Mouse (Mus musculus) brown adipose tissue, adult 24 weeks (tissue): ENCODE data around the gene Pif1. TPM values are rescaled to one million over a fixed set of nuclear protein-coding genes. Genes with fewer than 3 reads are reported as not detected.
A peak's percentile ranks its signal among the peaks of the same experiment; 100 is the strongest.

Experiments used
- H3K27ac ChIP-seq: fragments of 200-500 bp; replicated peaks from 2 replicates; pipeline ENCODE4 v1.5.1; 2012; ENCODE audit warnings: low read depth, mild to moderate bottlenecking, low read length
- H3K4me1 ChIP-seq: fragments of 200-500 bp; 2 replicates; pipeline ENCODE4 v1.6.1; 2012; ENCODE audit warnings: low read length, mixed read lengths; ENCODE audit not compliant: control insufficient read depth, insufficient read depth, insufficient read length
- H3K4me3 ChIP-seq: fragments of 200-500 bp; 2 replicates; pipeline ENCODE4 v1.5.1; 2012; ENCODE audit warnings: low read depth, mild to moderate bottlenecking, low read length, moderate library complexity; ENCODE audit not compliant: insufficient read depth
- polyA plus RNA-seq: library from polyadenylated mRNA; stranded (reverse); fragments of >200 nt; gene quantifications from 2 replicates; pipeline ENCODE4 v1.2.4, GENCODE M21; 2012; ENCODE audit not compliant: missing spikeins, insufficient read depth, insufficient read length

Gene Pif1
- polyA plus RNA-seq, 1 experiment, result not detected

DNA sequence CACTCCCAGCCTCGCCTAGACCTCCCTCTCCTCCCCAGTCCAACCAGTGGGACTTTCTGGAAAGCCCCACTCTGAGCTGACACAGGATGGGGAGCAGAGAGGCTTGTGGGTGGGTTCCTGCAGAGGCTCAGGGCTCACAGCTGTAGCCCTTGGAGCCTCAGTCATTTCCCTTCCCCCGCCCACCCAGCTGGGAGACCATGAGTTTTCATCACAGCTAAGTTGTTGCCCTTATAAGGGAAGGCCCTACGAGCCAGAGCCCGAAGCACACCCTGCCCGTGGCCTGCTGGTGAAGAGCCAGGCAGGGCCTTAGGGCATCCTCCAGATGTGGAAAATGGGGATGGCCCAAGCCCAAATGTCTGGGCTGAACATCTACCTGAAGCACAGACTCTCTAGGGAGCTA is 35.9 kb upstream of the Pif1 start:
- peaks cover 48% of the 10 kb centered on the region for H3K4me1 ChIP-seq

GRCm38 (mm10) chr9:65552141-65552540 is 34.8 kb upstream of the Pif1 start:
- H3K4me3 ChIP-seq, result no peak overlapping the region
- H3K27ac ChIP-seq, result peak overlapping the region; percentile 93
- peaks cover 40% of the 10 kb centered on the region for H3K4me1 ChIP-seq

More for the DNA sequence above, 35.9 kb upstream of the Pif1 start:
- Histone ChIP-seq H3K27ac (peak overlapping the region; percentile 99), H3K4me3 (no peak overlapping the region)

DNA sequence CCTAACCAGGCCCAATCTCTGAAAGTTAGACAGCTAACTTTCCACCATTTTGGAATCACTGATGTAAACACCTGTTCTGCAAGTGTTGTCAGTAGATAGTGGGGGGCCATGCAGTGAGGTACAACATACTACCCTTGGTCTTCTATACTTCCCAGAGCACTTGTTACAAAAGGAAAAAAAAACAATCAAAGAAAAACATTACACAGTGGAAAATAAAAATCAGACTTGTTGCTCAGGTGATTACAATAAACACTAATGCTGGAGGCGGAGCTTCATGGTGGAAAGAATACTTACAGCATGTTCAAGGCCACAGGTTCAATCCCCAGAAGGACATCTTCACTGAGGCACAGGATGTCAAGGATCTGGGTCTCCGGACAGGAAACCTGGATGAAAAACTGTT is 34.2 kb upstream of the Pif1 start:
- Histone ChIP-seq H3K4me1 (peaks cover 34% of the 10 kb centered on the region), H3K4me3 (no peak overlapping the region), H3K27ac (peak overlapping the region; percentile 93)

DNA sequence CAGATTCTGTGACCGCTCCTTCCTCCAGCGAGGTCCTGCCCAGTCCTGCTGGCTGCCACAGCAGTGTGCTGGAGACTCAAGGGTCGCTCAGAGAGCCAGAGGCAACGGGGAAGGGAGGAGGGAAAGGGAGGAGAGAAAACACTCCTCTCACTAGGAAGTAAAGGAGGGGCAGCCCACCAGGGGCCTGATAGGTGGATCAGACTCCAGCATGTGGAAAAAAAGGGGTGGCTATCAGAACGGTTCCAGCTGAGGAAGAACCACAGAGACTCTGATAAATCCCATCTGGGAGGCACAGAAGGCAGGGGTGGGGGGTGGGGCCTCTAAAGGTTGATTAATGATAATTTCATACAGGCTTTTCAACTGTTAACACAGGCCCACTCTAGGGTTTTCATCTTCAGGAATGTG is 32.0 kb upstream of the Pif1 start:
- Histone ChIP-seq H3K4me3 (no peak overlapping the region), H3K4me1 (peaks cover 19% of the 10 kb centered on the region), H3K27ac (no peak overlapping the region)

DNA sequence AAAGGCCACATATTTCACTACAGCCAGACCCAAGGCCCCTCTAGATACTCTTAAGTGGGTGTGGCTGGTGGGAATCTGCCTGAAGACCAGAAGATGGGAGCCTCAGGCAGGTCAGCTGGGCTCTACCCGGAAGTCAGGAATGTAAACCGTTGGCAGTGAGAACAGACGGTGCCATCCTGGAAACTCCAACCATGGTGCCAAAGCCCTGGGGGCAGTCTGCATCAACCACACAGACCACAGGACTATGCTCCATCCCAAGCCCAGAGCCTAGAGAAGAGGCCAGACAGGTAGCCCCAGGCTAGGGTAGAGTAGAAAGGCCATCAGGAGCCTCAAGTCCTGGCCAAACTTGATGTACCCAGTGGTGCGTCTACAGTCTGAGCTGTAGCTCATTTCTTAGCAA is 31.3 kb upstream of the Pif1 start:
- Histone ChIP-seq H3K4me1 (peaks cover 17% of the 10 kb centered on the region), H3K27ac (no peak overlapping the region), H3K4me3 (no peak overlapping the region)

- Histone ChIP-seq H3K4me1 (peaks cover 18% of the 10 kb centered on the region), H3K27ac (no peak overlapping the region), H3K4me3 (no peak overlapping the region)
These were observed 30.6 kb upstream of the Pif1 start for GRCm38 (mm10) chr9:65556349-65556748.

- no peak overlapping the region for H3K27ac ChIP-seq
- peaks cover 18% of the 10 kb centered on the region for H3K4me1 ChIP-seq
- H3K4me3 ChIP-seq, result no peak overlapping the region
These were observed 30.0 kb upstream of the Pif1 start for GRCm38 (mm10) chr9:65556979-65557378.

DNA sequence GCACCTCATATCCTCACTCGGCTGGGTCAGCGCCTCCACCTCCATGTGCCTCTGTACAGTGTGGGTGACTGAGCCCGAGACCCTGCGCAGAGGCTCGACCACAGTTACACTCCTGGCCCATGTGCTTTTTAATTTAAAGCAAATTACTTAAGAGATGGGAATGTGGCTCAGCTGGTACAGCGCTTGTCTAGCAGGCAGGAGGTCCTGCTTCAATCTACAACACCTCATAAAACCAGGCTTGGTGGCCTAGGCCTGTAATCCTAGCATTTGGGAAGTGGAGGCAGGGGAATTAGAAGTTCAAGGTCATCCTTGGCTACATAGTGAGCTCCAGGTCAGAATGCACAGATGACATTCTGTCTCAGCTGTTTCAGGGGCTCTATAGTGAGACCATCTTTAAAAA is 28.2 kb upstream of the Pif1 start:
- Histone ChIP-seq H3K27ac (no peak overlapping the region), H3K4me3 (no peak overlapping the region), H3K4me1 (peaks cover 13% of the 10 kb centered on the region)

DNA sequence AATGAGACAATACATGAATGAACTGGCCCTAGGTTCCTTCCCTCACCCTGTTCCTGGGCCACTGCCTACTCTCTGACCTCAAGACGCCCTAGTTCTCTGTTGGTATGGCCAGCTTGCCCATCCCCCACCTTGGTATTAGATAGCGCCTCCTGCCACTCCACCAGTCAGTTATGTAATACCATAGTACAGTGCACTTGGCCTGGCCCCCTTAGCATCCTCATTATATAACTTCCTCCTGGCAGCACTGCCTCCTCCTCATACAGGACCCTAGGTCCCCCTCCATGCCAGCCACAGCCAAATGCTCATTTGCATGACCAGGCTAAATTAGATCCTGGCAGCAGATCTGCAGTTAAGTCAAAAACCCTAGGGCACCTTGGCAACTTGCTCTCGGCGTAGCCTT is 25.9 kb upstream of the Pif1 start:
- Histone ChIP-seq H3K4me3 (no peak overlapping the region), H3K27ac (peak overlapping the region; percentile 27; the same call in 1 of the 2 replicates), H3K4me1 (peaks cover 17% of the 10 kb centered on the region)

DNA sequence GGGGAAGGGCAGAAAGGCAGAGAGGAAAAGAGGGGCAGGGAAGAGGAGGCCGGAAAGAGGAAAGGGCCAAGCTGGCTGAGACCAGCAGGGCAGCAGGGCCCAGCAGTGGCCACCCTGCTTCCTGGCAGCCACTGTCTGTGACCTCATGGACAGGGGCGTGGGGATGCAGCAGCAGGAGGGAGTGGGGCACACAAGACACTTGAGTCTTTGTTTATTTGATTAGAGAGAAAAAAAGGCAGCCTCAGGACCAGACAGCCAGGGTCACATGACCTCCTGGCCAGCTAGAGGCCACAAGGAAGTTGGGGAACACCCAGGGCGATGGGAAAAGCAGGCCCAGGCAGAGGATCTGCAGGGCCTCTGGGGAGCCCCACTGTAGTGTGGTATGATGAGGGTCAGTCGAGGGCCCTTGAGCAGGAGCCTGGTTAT is 24.9 kb upstream of the Pif1 start:
- Histone ChIP-seq H3K27ac (peak overlapping the region; percentile 46; the same call in 1 of the 2 replicates), H3K4me1 (peaks cover 17% of the 10 kb centered on the region), H3K4me3 (no peak overlapping the region)

DNA sequence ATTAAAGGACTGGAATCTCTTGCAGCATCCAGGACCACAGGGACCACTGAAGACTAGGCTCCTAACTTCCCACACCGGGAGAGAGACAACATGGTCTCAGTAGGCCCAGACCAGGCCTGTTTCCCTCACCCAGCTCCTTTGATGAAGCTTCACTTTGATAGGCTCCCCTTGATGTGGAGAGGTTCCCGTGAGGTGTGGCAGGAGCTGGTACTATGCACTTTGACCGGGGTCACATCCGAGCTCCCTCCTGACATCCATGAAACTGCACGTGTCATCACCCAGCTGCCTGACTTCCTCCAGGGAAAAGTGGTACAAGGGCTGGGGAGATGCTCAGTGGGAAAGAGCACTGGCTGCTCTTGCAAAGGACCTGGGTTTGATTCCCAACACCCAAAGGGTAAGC is 23.9 kb upstream of the Pif1 start:
- Histone ChIP-seq H3K4me3 (no peak overlapping the region), H3K27ac (no peak overlapping the region), H3K4me1 (peaks cover 17% of the 10 kb centered on the region)

- Histone ChIP-seq H3K27ac (no peak overlapping the region), H3K4me3 (no peak overlapping the region), H3K4me1 (peaks cover 19% of the 10 kb centered on the region)
These were observed 22.3 kb upstream of the Pif1 start for GRCm38 (mm10) chr9:65564698-65565097.

- peak overlapping the region; percentile 68 for H3K27ac ChIP-seq
- peaks cover 8% of the 10 kb centered on the region; the same call in 1 of the 2 replicates for H3K4me1 ChIP-seq
These were observed 18.2 kb upstream of the Pif1 start for GRCm38 (mm10) chr9:65568787-65569186.

GRCm38 (mm10) chr9:65569491-65569971 is 17.4 kb upstream of the Pif1 start:
- H3K27ac ChIP-seq, result peak overlapping the region; percentile 68
- no peak overlapping the region for H3K4me3 ChIP-seq
- peaks cover 8% of the 10 kb centered on the region; the same call in 1 of the 2 replicates for H3K4me1 ChIP-seq

More at GRCm38 (mm10) chr9:65568787-65569186, 18.2 kb upstream of the Pif1 start:
- no peak overlapping the region for H3K4me3 ChIP-seq

DNA sequence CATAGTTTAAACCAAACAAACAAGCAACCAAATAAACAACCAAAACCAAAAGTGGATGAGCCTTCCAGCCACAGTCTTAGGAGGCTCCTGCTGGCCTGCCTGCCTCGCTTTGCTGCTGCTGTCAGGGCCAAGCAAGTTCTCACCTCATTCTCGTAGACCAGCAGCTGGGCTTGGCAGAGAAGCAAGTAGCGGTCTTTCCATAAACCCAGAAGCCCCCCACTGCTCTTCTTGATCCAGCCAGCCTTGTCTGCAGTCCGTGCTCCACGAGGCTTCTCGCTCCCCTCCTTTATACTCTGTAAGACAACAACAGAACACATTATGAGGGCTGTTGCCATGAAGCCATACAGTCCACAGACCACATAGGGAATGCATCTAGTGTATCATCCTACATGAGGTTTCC is 14.1 kb upstream of the Pif1 start:
- H3K4me1 ChIP-seq, result peaks cover 6% of the 10 kb centered on the region; the same call in 1 of the 2 replicates
- H3K4me3 ChIP-seq, result no peak overlapping the region
- H3K27ac ChIP-seq, result no peak overlapping the region

DNA sequence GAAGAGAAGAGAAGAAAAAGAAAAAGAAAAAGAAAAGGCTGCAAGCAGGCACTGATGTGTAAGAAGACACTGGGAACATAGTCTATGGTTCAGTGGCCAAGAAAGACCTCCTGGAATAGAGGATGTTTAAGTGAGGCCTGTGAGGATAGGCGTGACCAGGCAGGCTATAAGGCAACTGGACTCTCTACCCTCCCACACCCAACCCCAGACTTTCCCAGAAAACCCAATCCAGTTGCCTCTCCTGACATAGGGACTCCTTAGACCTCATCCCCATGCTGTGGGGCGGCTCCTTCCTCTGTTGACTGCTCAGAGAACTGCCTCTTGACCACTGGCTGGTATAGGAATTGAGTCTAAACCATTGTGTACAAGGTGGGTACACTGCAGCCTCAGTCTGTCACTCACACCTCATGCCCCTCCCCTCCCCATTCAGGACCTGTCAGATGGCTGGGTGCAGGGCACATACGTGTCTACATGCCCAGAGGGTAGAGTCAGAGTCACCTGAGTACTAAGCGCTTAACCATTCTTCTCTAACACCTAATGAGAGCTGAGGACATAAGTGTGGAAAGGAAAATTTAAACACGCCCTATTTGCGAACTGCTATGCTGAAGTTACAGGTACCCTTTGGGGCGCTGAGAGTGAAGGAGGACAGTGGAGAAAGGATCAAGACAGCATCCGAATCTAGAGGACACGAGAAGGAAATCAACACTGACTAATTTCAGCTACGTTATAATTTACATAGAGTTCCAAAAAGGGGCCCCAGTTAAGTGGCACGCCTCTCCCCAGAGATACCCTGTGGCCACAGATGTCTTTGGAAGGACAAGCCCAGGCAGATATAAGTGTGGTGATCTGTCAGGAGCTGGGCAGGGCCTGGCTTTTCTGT is 12.2 kb upstream of the Pif1 start:
- H3K4me1 ChIP-seq, result peaks cover 4% of the 10 kb centered on the region; the same call in 1 of the 2 replicates
- no peak overlapping the region for H3K4me3 ChIP-seq
- H3K27ac ChIP-seq, result 0 out of 2 replicates have a peak overlapping the region, but pooled peaks have one; percentile 1
